ENCODE assay signal across 9 mouse cellular contexts in the genomic region with DNA sequence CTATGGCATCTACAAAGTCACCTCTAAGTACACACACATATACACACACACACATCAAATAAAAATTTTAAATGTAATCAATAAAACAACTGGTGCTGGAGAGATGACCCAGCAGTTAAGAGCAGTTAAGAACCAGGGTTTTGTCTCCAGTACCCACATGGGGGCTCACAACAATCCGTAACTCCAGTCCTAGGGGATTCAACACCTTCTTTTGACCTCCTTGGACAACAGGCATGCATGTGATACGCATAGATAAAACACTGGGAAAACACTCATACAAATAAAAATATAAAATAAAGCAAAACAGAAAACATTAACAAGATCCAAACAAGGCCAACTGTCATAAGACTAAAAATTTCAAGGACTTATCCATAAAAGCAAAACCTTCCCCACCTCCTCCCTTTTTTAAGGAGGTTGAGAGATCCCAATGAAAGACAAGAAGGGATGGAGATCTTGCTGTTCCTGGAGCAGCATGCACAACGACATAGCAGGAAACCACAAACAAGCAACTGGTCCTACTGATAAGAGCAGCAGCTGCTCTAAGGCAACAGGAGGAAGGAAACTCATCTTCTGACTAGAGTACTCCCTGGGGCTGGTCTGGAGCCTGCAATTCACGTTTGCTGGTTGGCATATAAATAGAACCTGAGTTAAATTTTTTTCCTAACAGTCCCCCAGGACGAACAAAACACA.
DNase-seq lines count a peak whose midpoint lies in the region; ATAC-seq and TF ChIP-seq lines count a peak whose summit lies in the region.
"Had no signal": no experiment of that assay in that cellular context is flagged by ENCODE, and none has a peak within 500 bp of the region (broad histone marks: within the 10 kb centered on the region; RNA-seq: fewer than 3 reads in every experiment).

No protein-coding gene starts in this region.

- no peaks in the 10 kb centered on the region for H3K9me3 ChIP-seq in intestine, embryonic 15.5 days
- no peaks in the 10 kb centered on the region for H3K9me3 ChIP-seq in intestine, postnatal 0 days (ENCODE audit: control insufficient read depth)
- no peaks in the 10 kb centered on the region for H3K9me3 ChIP-seq in heart, embryonic 16.5 days (replicated peaks; ENCODE audit: control insufficient read depth, low read length)
- H3K9me3 ChIP-seq in liver, embryonic 16.5 days (replicated peaks; ENCODE audit: control insufficient read depth, low read length), result no peaks in the 10 kb centered on the region
- no peaks in the 10 kb centered on the region for H3K9me3 ChIP-seq in midbrain, embryonic 13.5 days
- H3K9me3 ChIP-seq: hindbrain, embryonic 15.5 days had no signal

- no peak overlapping the region for H3K9ac ChIP-seq in intestine, embryonic 15.5 days
- H3K9ac ChIP-seq in intestine, postnatal 0 days (ENCODE audit: low read depth, low read length), result no peak overlapping the region
- H3K9ac ChIP-seq in heart, embryonic 16.5 days (ENCODE audit: low read length), result no peak overlapping the region
- peak overlapping the region; percentile 42 for H3K9ac ChIP-seq in liver, embryonic 16.5 days (ENCODE audit: low read depth, low read length)
- no peak overlapping the region for H3K9ac ChIP-seq in midbrain, embryonic 13.5 days (replicated peaks)
- H3K9ac ChIP-seq: hindbrain, embryonic 15.5 days had no signal

- H3K36me3 ChIP-seq in intestine, embryonic 15.5 days, result no peaks in the 10 kb centered on the region
- no peaks in the 10 kb centered on the region for H3K36me3 ChIP-seq in intestine, postnatal 0 days (ENCODE audit: control insufficient read depth, insufficient read depth)
- H3K36me3 ChIP-seq in heart, embryonic 16.5 days (ENCODE audit: control insufficient read depth, insufficient read depth), result no peaks in the 10 kb centered on the region
- H3K36me3 ChIP-seq in liver, embryonic 16.5 days (ENCODE audit: control insufficient read depth, insufficient read depth), result no peaks in the 10 kb centered on the region
- no peaks in the 10 kb centered on the region for H3K36me3 ChIP-seq in midbrain, embryonic 13.5 days
- H3K36me3 ChIP-seq: hindbrain, embryonic 15.5 days had no signal

- WGBS in intestine, embryonic 15.5 days, result 42% methylated on average over 5 of the region's 5 CpGs
- WGBS in intestine, postnatal 0 days, result 40% methylated on average over 5 of the region's 5 CpGs
- WGBS in heart, embryonic 16.5 days, result 25% methylated on average over 5 of the region's 5 CpGs
- WGBS in liver, embryonic 16.5 days (ENCODE audit: insufficient replicate concordance), result 8% methylated on average over 5 of the region's 5 CpGs
- 68% methylated on average over 5 of the region's 5 CpGs for WGBS in midbrain, embryonic 13.5 days

- intact Hi-C loops in left cerebral cortex, postnatal 10 days (cut with DNase I), result no loop called here

- H3K27ac ChIP-seq in intestine, embryonic 15.5 days, result peak overlapping the region; percentile 41; the same call in 1 of the 2 replicates
- H3K27ac ChIP-seq in intestine, postnatal 0 days (ENCODE audit: low read depth, low read length), result no peak overlapping the region
- H3K27ac ChIP-seq in heart, embryonic 16.5 days (ENCODE audit: low read length), result peak overlapping the region; percentile 95
- H3K27ac ChIP-seq in liver, embryonic 16.5 days (ENCODE audit: low read length), result peak overlapping the region; percentile 86
- H3K27ac ChIP-seq in midbrain, embryonic 13.5 days, result no peak overlapping the region

- H3K4me2 ChIP-seq in intestine, embryonic 15.5 days (replicated peaks), result 0 out of 2 replicates have a peak overlapping the region, but pooled peaks have one; percentile 11
- no peak overlapping the region for H3K4me2 ChIP-seq in intestine, postnatal 0 days (replicated peaks; ENCODE audit: low read depth)
- H3K4me2 ChIP-seq in heart, embryonic 16.5 days (ENCODE audit: low read depth, low read length), result peak overlapping the region; percentile 58
- peak overlapping the region; percentile 44 for H3K4me2 ChIP-seq in liver, embryonic 16.5 days (ENCODE audit: low read depth, low read length)
- no peak overlapping the region for H3K4me2 ChIP-seq in midbrain, embryonic 13.5 days (replicated peaks)
- H3K4me2 ChIP-seq: hindbrain, embryonic 15.5 days had no signal

- H3K27me3 ChIP-seq in intestine, embryonic 15.5 days (replicated peaks), result no peaks in the 10 kb centered on the region
- H3K27me3 ChIP-seq in intestine, postnatal 0 days (replicated peaks; ENCODE audit: control insufficient read depth, insufficient read depth, low read length), result no peaks in the 10 kb centered on the region
- no peaks in the 10 kb centered on the region for H3K27me3 ChIP-seq in heart, embryonic 16.5 days (ENCODE audit: control insufficient read depth, insufficient read depth, low read length)
- no peaks in the 10 kb centered on the region for H3K27me3 ChIP-seq in liver, embryonic 16.5 days (ENCODE audit: control insufficient read depth, insufficient read depth, low read depth, low read length)
- H3K27me3 ChIP-seq in midbrain, embryonic 13.5 days, result no peaks in the 10 kb centered on the region
- H3K27me3 ChIP-seq: hindbrain, embryonic 15.5 days had no signal

- TF ChIP-seq CTCF in intestine, postnatal 0 days (IDR thresholded peaks at IDR 0.05; ENCODE audit: low read depth), result no peak

- ATAC-seq in intestine, embryonic 15.5 days, result peak; percentile 58
- no peak for ATAC-seq in intestine, postnatal 0 days
- ATAC-seq in heart, embryonic 16.5 days (replicated peaks; ENCODE audit: extremely low read depth, insufficient read depth, low FRiP score), result peak; percentile 78
- peak; percentile 99 for ATAC-seq in liver, embryonic 16.5 days (ENCODE audit: low read depth)
- no peak for ATAC-seq in midbrain, embryonic 13.5 days

- no peak overlapping the region for H3K4me3 ChIP-seq in intestine, embryonic 15.5 days (replicated peaks)
- H3K4me3 ChIP-seq in intestine, postnatal 0 days (ENCODE audit: low read depth, low read length), result no peak overlapping the region
- H3K4me3 ChIP-seq in heart, embryonic 16.5 days (ENCODE audit: low read length), result no peak overlapping the region
- no peak overlapping the region for H3K4me3 ChIP-seq in liver, embryonic 16.5 days (ENCODE audit: low read depth, low read length)
- no peak overlapping the region for H3K4me3 ChIP-seq in midbrain, embryonic 13.5 days (replicated peaks)
- H3K4me3 ChIP-seq: hindbrain, embryonic 15.5 days had no signal

- peaks cover 25% of the 10 kb centered on the region for H3K4me1 ChIP-seq in intestine, embryonic 15.5 days (replicated peaks)
- peaks cover 24% of the 10 kb centered on the region for H3K4me1 ChIP-seq in intestine, postnatal 0 days (replicated peaks; ENCODE audit: control insufficient read depth, insufficient read depth, low read length)
- H3K4me1 ChIP-seq in heart, embryonic 16.5 days (ENCODE audit: control insufficient read depth, insufficient read depth, low read length), result peaks cover 72% of the 10 kb centered on the region
- peaks cover 43% of the 10 kb centered on the region for H3K4me1 ChIP-seq in liver, embryonic 16.5 days (ENCODE audit: control insufficient read depth, low read depth, low read length)
- peaks cover 19% of the 10 kb centered on the region for H3K4me1 ChIP-seq in midbrain, embryonic 13.5 days (replicated peaks)

- DNase-seq in thymus, postnatal 14 days, result peak; percentile 59
- no peak for DNase-seq in left cerebral cortex, postnatal 10 days (ENCODE audit: extremely low spot score in 1 of 2, low spot score in 2 of 2)
- no peak for DNase-seq in cerebellum, postnatal 10 days

Comparison
In these comparisons a context has a peak if more than half of its experiments do, and no peak if none do; other contexts are left out.
1. ATAC-seq: peak in intestine, embryonic 15.5 days (single experiment), heart, embryonic 16.5 days (single experiment) and liver, embryonic 16.5 days (single experiment); none in intestine, postnatal 0 days (single experiment) and midbrain, embryonic 13.5 days (single experiment).
2. H3K27ac ChIP-seq: peak in intestine, embryonic 15.5 days (single experiment), heart, embryonic 16.5 days (single experiment) and liver, embryonic 16.5 days (single experiment); none in intestine, postnatal 0 days (single experiment) and midbrain, embryonic 13.5 days (single experiment).
3. H3K4me2 ChIP-seq: peak in intestine, embryonic 15.5 days (single experiment), heart, embryonic 16.5 days (single experiment) and liver, embryonic 16.5 days (single experiment); none in intestine, postnatal 0 days (single experiment) and midbrain, embryonic 13.5 days (single experiment).